8 mouse cellular contexts compared by ENCODE assay signal in the genomic region with DNA sequence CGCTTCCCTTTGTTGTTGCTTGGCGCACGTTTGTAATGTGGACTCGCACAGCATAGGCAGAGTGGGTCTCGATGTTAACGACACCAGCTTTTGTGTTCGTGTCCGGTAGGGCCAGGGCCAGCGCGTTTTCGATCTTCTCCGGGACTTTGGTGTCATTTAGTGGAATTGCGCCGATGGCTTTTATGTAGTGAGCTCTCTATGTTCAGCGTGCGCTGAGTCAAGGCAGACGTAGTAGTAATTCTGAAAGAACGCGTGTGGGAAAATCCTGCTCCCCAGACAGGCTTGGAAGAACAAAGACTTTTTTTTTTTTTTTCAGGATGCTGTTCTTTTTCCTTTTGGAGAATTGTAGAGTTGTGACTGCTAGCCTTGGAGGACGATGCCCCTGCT. TPM values are rescaled to one million over a fixed set of nuclear protein-coding genes. Genes with fewer than 3 reads are reported as not detected.
DNase-seq lines count a peak whose midpoint lies in the region; ATAC-seq and TF ChIP-seq lines count a peak whose summit lies in the region.

No protein-coding gene starts in this region.

- H3K27ac ChIP-seq in spleen, adult 2 months (ENCODE audit: insufficient read depth, low read length), result peak overlapping the region; percentile 80
- peak overlapping the region; percentile 91 for H3K27ac ChIP-seq in forebrain, postnatal 0 days (ENCODE audit: low read depth, low read length)
- H3K27ac ChIP-seq in midbrain, embryonic 10.5 days (replicated peaks), result peak overlapping the region; percentile 98

- under 1% methylated on average over 20 of the region's 20 CpGs for WGBS in spleen, adult 2 months
- 0% methylated on average over 20 of the region's 20 CpGs for WGBS in forebrain, postnatal 0 days
- 0% methylated on average over 20 of the region's 20 CpGs for WGBS in midbrain, embryonic 10.5 days

- no peaks in the 10 kb centered on the region for H3K36me3 ChIP-seq in spleen, adult 2 months (ENCODE audit: control insufficient read depth, insufficient read depth, low read length)
- no peaks in the 10 kb centered on the region for H3K36me3 ChIP-seq in forebrain, postnatal 0 days (ENCODE audit: insufficient read depth)
- H3K36me3 ChIP-seq in midbrain, embryonic 10.5 days, result no peaks in the 10 kb centered on the region

- peaks cover 3% of the 10 kb centered on the region for H3K4me1 ChIP-seq in spleen, adult 2 months (ENCODE audit: control insufficient read depth, insufficient read depth, insufficient read length)
- peaks cover 5% of the 10 kb centered on the region for H3K4me1 ChIP-seq in forebrain, postnatal 0 days (ENCODE audit: insufficient read depth)
- H3K4me1 ChIP-seq in midbrain, embryonic 10.5 days, result peaks cover 46% of the 10 kb centered on the region

- peak; percentile 63 for DNase-seq in cerebellum, adult 9-10 months
- no peak for DNase-seq in cerebellum, adult 9-11 months
- no peak for DNase-seq in spleen, adult 2 months (ENCODE audit: low read depth in 1 of 2, low spot score in 2 of 2)
- no peak for DNase-seq in spleen, postnatal 10 days (ENCODE audit: low spot score in 2 of 2)
- peak; percentile 83 for DNase-seq in forebrain, postnatal 0 days
- DNase-seq in layer of hippocampus, adult 8-10 months (ENCODE audit: low spot score in 2 of 2), result peak; percentile 39 to 56
- DNase-seq in midbrain, embryonic 10.5 days (ENCODE audit: low spot score), result peak; percentile 74
- no peak for DNase-seq in urinary bladder, postnatal 14 days (ENCODE audit: low spot score)

- no peaks in the 10 kb centered on the region for H3K27me3 ChIP-seq in spleen, adult 2 months (ENCODE audit: control insufficient read depth, insufficient read depth, low read length)
- H3K27me3 ChIP-seq in forebrain, postnatal 0 days (ENCODE audit: insufficient read depth, low read length), result no peaks in the 10 kb centered on the region
- peaks cover 8% of the 10 kb centered on the region for H3K27me3 ChIP-seq in midbrain, embryonic 10.5 days (ENCODE audit: low read depth, poor library complexity, severe bottlenecking)

- ATAC-seq in forebrain, postnatal 0 days, result peak; percentile 50; the same call in 1 of the 2 replicates

- TF ChIP-seq POLR2A in spleen, adult 2 months (IDR thresholded peaks at IDR 0.05; ENCODE audit: low read depth, low read length), result no peak

- no peak for TF ChIP-seq CTCF in spleen, adult 2 months (IDR thresholded peaks at IDR 0.05; ENCODE audit: extremely low read depth, insufficient read depth, insufficient read length, insufficient replicate concordance)
- no peak for TF ChIP-seq CTCF in forebrain, postnatal 0 days (IDR thresholded peaks at IDR 0.05; ENCODE audit: low read depth)

- H3K4me3 ChIP-seq in spleen, adult 2 months (ENCODE audit: extremely low read depth, insufficient read depth, insufficient read length), result peak overlapping the region; percentile 80
- H3K4me3 ChIP-seq in forebrain, postnatal 0 days (ENCODE audit: low read depth, low read length), result peak overlapping the region; percentile 93
- peak overlapping the region; percentile 88 for H3K4me3 ChIP-seq in midbrain, embryonic 10.5 days

- peak overlapping the region; percentile 72 for H3K4me2 ChIP-seq in forebrain, postnatal 0 days (ENCODE audit: low read depth)

- H3K9me3 ChIP-seq in forebrain, postnatal 0 days (ENCODE audit: low read length), result no peaks in the 10 kb centered on the region
- H3K9me3 ChIP-seq in midbrain, embryonic 10.5 days (replicated peaks), result no peaks in the 10 kb centered on the region

- peak overlapping the region; percentile 96 for H3K9ac ChIP-seq in forebrain, postnatal 0 days

RNA-seq across cellular contexts. Expression of gene Bach1, which starts 0.6 kb away (rescaled TPM):
- polyA plus RNA-seq in spleen, adult 2 months (2012; rRNA removed), result 7.6 and 8.8 TPM in 2 replicates
- total RNA-seq in forebrain, postnatal 0 days (2014; rRNA removed), result 49.8 and 50.0 TPM in 2 replicates
- 11.4 and 13.0 TPM in 2 replicates for polyA plus RNA-seq in forebrain, postnatal 0 days (2015; fragmentation: Nextera tagmentation; extraction: Ambion mirVana)
- total RNA-seq in layer of hippocampus, adult 8-10 months (2022), result 10 to 100 TPM; 12.9 to 18.0 (median 14.2) TPM
- 12.9 and 14.4 TPM in 2 replicates for polyA plus RNA-seq in midbrain, embryonic 10.5 days (2016; fragmentation: Nextera tagmentation; extraction: Ambion mirVana)

Comparison
In these comparisons a context has a peak if more than half of its experiments do, and no peak if none do; other contexts are left out.
1. DNase-seq: peak in cerebellum, adult 9-10 months (single experiment), forebrain, postnatal 0 days (single experiment), layer of hippocampus, adult 8-10 months (2 of 2) and midbrain, embryonic 10.5 days (single experiment); none in cerebellum, adult 9-11 months (single experiment), spleen, adult 2 months (0 of 2), spleen, postnatal 10 days (0 of 2) and urinary bladder, postnatal 14 days (single experiment).
2. Peak in every context shown above with its lines, with median percentiles within 50 percentile points of each other: H3K27ac ChIP-seq and H3K4me3 ChIP-seq.